Mouse (Mus musculus) midbrain, embryonic 15.5 days (tissue): ENCODE measurements around the gene Brdt. TPM values are rescaled to one million over a fixed set of nuclear protein-coding genes. Genes with fewer than 3 reads are reported as not detected.

Source experiments
- ATAC-seq: fragments of 200-750 bp; cut with Nextera tagmentation; replicated peaks from 2 replicates; pipeline ENCODE4 v1.8.0; 2017; ENCODE audit warnings: moderate TSS enrichment
- H3K27ac ChIP-seq: fragments of 300-500 bp; sonication (generic); 2 replicates; pipeline ENCODE4 v1.5.1; 2015; ENCODE audit warnings: mild to moderate bottlenecking, inconsistent platforms
- H3K27me3 ChIP-seq: fragments of 300-500 bp; sonication (generic); replicated peaks from 2 replicates; pipeline ENCODE4 v1.6.1; 2015; ENCODE audit warnings: inconsistent platforms
- H3K36me3 ChIP-seq: fragments of 300-500 bp; sonication (generic); replicated peaks from 2 replicates; pipeline ENCODE4 v1.6.1; 2015; ENCODE audit warnings: inconsistent platforms
- H3K4me1 ChIP-seq: fragments of 300-500 bp; sonication (generic); 2 replicates; pipeline ENCODE4 v1.6.1; 2015; ENCODE audit warnings: inconsistent platforms
- H3K4me2 ChIP-seq: fragments of 300-500 bp; sonication (generic); 2 replicates; pipeline ENCODE4 v1.6.1; 2015; ENCODE audit warnings: inconsistent platforms, mild to moderate bottlenecking, moderate library complexity
- H3K4me3 ChIP-seq: fragments of 300-500 bp; sonication (generic); 2 replicates; pipeline ENCODE4 v1.5.1; 2015; ENCODE audit warnings: mild to moderate bottlenecking, inconsistent platforms
- H3K9ac ChIP-seq: fragments of 300-500 bp; sonication (generic); 2 replicates; pipeline ENCODE4 v1.6.1; 2015; ENCODE audit warnings: mild to moderate bottlenecking, inconsistent platforms
- H3K9me3 ChIP-seq: fragments of 300-500 bp; sonication (generic); 2 replicates; pipeline ENCODE4 v1.6.1; 2016; ENCODE audit warnings: inconsistent platforms
- WGBS: fragments of 180-500 bp; shearing (Covaris S2); methylation state at CpG from one replicate; pipeline ENCODE4 v1.1.7; 2015; ENCODE audit warnings: mixed read lengths; 5-methylcytosine and 5-hydroxymethylcytosine counted together
- polyA plus RNA-seq: library from polyadenylated mRNA; unstranded; fragments of >200 nt; fragmentation: Nextera tagmentation; extraction: Ambion mirVana; gene quantifications from 2 replicates; pipeline ENCODE4 v1.2.1, GENCODE M21; 2015

The Brdt gene
- polyA plus RNA-seq, 1 experiment from 2014 or later = 2.3 TPM

DNA sequence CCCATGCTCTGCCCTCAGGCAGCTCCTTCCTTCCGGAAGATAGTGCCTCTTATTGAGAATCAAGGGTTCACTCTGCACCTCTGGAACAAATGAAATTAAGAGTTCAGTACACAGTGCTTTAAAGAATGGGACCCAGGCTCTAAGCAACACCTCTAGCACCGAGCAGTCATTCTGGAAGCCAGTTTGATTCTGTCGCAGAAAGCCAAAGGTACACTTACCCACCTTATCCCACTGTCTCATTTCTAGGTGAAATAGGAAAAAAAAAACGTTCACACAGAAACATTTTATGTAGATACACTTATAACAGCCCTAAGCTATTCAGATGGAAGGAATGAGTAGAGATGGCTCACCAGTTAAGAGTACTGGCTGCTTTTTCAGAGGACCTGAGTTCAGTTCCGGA, 71.5 kb downstream of the Brdt start, which contains the start of gene Ephx4:
Ephx4 (plus strand) TSS at position 301 of the 400 bp plus-strand sequence.
- peak within 1 kb of the TSS; percentile 61 for H3K4me3 ChIP-seq
- WGBS = 23% methylated on average over 5 of the region's 5 CpGs
- no peak within 1 kb of the TSS for H3K27ac ChIP-seq
- H3K4me2 ChIP-seq = peak within 1 kb of the TSS; percentile 93
- no peaks in the 10 kb centered on the region for H3K9me3 ChIP-seq
- no peaks in the 10 kb centered on the region for H3K36me3 ChIP-seq
- H3K27me3 ChIP-seq = peaks cover 27% of the 10 kb centered on the region
- H3K4me1 ChIP-seq = peaks cover 10% of the 10 kb centered on the region; the same call in 1 of the 2 replicates
- peak within 1 kb of the TSS; percentile 54 for H3K9ac ChIP-seq
- no peak for ATAC-seq

DNA sequence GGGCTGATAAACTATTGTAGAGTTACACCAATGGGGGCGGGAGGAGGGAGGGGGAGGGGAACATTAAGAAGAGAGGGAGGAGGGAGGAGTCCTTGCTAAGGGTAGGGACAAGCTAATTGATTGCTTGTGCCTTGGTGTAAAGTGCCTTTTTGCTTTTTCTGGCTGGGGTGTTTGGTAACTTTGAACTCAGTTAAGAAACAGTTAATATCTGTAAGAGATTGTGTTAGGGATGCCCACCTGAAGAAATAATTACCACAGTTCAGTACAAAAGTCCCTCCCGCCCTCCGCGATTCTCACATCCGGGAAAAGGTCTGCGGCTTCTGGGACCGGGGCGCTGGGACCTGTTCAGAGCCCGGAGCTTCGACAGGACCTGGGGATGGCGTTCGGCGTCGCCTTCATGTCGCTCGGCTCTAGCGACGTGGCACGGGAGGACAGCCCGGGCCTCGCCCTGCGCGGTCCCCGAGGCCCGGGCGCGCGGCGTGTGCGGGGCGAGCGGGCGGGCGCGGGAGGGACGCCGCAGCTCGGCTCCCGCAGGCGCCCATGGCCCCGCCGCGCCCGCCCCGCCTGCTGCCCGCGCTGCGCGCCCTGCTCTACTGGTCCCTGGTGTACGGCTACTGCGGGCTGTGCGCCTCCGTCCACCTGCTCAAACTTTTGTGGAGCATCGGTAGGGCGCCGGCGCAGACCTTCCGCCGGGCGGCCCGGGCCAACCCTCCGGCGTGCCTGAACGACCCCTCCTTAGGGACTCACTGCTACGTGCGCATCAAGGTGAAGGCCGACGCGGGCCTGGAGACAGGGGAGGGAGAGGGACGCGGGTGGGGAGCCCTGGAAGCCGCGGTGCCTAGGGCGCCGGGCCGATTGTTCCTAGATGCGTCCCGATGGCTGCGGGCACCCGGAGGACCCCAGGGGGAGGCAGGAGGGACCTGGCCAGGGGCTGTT, 72.3 kb downstream of the Brdt start:
- ATAC-seq = peak; percentile 90
- H3K9me3 ChIP-seq = no peaks in the 10 kb centered on the region
- H3K27me3 ChIP-seq = peaks cover 27% of the 10 kb centered on the region
- under 1% methylated on average over 80 of the region's 80 CpGs for WGBS
- no peaks in the 10 kb centered on the region for H3K36me3 ChIP-seq
- no peak overlapping the region for H3K27ac ChIP-seq
- H3K9ac ChIP-seq = peak overlapping the region; percentile 54
- H3K4me3 ChIP-seq = peak overlapping the region; percentile 61
- peak overlapping the region; percentile 93 for H3K4me2 ChIP-seq
- H3K4me1 ChIP-seq = peaks cover 10% of the 10 kb centered on the region; the same call in 1 of the 2 replicates

- H3K4me3 ChIP-seq = peak overlapping the region; percentile 61
- H3K4me2 ChIP-seq = peak overlapping the region; percentile 93
- H3K27me3 ChIP-seq = peaks cover 27% of the 10 kb centered on the region
- H3K9me3 ChIP-seq = no peaks in the 10 kb centered on the region
- peak overlapping the region; percentile 54 for H3K9ac ChIP-seq
- no peak for ATAC-seq
- WGBS = 20% methylated on average over 12 of the region's 12 CpGs
- H3K4me1 ChIP-seq = peaks cover 10% of the 10 kb centered on the region; the same call in 1 of the 2 replicates
- H3K27ac ChIP-seq = no peak overlapping the region
- no peaks in the 10 kb centered on the region for H3K36me3 ChIP-seq
Observed at GRCm38 (mm10) chr5:107403947-107404684, 73.2 kb downstream of the Brdt start.

DNA sequence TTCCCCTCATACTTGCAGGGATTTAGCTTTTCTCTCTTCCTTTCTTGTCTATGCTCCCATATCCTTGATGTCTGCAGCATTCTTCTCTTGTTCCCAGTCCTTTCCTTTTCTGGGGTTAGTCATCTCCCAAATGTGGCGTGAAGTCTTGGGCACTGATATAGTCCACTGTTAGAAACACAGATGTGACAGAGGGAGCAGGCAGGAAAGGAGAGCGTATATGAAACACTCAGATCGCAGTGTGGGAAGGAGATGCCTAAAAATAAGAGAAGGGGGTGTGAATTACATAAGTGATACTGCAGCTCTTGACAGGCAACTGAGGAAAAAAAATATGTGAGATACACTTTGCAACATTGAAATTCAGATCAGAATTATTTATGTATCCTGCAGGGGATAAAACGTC, 74.4 kb downstream of the Brdt start:
- 83% methylated on average over 4 of the region's 4 CpGs for WGBS

GRCm38 (mm10) chr5:107410305-107410704, 79.3 kb downstream of the Brdt start:
- ATAC-seq = no peak
- WGBS = 89% methylated on average over 1 of the region's 1 CpGs
- Histone ChIP-seq H3K4me1 (no peaks in the 10 kb centered on the region), H3K4me3 (no peak overlapping the region), H3K36me3 (no peaks in the 10 kb centered on the region), H3K9me3 (no peaks in the 10 kb centered on the region), H3K9ac (no peak overlapping the region), H3K4me2 (no peak overlapping the region), H3K27ac (no peak overlapping the region), H3K27me3 (peaks cover 2% of the 10 kb centered on the region; the same call in 1 of the 2 replicates)

More for the DNA sequence above, 74.4 kb downstream of the Brdt start:
- peaks cover 10% of the 10 kb centered on the region; the same call in 1 of the 2 replicates for H3K4me1 ChIP-seq
- H3K9me3 ChIP-seq = no peaks in the 10 kb centered on the region
- no peak overlapping the region for H3K4me2 ChIP-seq
- H3K36me3 ChIP-seq = no peaks in the 10 kb centered on the region
- peaks cover 27% of the 10 kb centered on the region for H3K27me3 ChIP-seq
- H3K9ac ChIP-seq = no peak overlapping the region
- H3K27ac ChIP-seq = no peak overlapping the region
- no peak for ATAC-seq
- no peak overlapping the region for H3K4me3 ChIP-seq

DNA sequence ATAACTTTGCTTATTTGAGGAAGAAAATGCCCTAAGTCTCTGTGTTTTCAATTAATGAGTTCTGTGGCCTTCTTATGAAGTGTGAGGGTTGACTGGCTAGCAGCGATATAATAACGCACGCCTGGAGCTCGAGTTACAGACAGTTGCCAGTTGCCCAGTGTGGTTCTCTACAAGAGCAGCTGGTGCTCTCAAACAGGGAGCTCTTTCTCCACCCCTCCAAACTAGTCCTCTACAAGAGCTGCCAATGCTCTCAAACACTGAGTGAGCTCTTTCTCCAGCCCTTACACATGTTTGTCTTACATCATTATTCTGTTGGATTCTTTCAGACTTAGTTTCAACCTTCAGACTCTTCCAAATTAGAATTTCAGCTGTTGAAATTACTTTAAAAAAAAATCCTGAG, 80.4 kb downstream of the Brdt start:
- Histone ChIP-seq H3K4me2 (no peak overlapping the region), H3K27ac (no peak overlapping the region), H3K9ac (no peak overlapping the region), H3K9me3 (no peaks in the 10 kb centered on the region), H3K36me3 (no peaks in the 10 kb centered on the region), H3K27me3 (no peaks in the 10 kb centered on the region), H3K4me1 (no peaks in the 10 kb centered on the region), H3K4me3 (no peak overlapping the region)
- 67% methylated on average over 4 of the region's 4 CpGs for whole genome bisulfite sequencing
- ATAC-seq = no peak

DNA sequence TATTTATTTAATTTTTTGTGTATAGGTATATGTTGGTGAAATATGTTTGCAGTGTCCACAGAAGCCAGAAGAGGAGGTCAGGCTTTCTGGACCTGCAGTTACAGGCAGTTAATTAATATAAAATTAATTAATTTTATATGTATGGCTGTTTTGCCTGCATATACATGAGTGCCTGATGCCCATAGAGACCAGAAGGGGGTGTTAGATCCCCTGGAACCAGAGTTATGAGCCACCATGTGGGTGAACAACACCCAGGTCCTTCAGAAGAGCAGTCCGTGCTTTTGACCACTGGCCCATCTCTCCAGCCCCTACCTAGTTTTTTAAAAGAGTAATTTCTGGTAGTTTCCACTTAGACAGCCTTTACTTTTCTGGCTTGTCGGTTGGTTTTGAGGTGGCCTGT, 81.3 kb downstream of the Brdt start:
- Histone ChIP-seq H3K4me3 (no peak overlapping the region), H3K9me3 (no peaks in the 10 kb centered on the region), H3K9ac (no peak overlapping the region), H3K4me2 (no peak overlapping the region), H3K27me3 (no peaks in the 10 kb centered on the region), H3K4me1 (no peaks in the 10 kb centered on the region), H3K36me3 (no peaks in the 10 kb centered on the region), H3K27ac (no peak overlapping the region)
- WGBS = 88% methylated on average over 2 of the region's 2 CpGs
- ATAC-seq = no peak

DNA sequence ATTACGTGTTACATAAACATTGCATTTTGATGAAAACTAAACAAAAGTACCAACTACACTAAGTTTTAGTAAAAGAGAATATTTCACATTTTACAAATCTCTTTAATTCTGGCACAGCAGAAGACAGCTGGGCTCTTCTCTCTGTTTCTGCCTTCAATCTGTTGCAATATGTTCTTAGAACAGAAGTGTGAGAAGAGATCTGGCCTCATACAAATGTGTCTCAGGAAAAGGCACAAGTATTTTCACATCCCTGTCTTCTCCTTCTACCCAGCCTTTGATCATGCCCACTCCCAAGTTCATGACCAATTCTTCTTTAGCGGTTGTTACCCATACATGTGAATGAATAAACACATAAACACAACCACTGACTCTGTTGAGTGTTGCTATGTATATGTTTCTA, 84.1 kb downstream of the Brdt start:
- WGBS = 85% methylated on average over 2 of the region's 2 CpGs
- Histone ChIP-seq H3K9ac (no peak overlapping the region), H3K36me3 (no peaks in the 10 kb centered on the region), H3K4me1 (no peaks in the 10 kb centered on the region), H3K4me3 (no peak overlapping the region), H3K4me2 (no peak overlapping the region), H3K9me3 (no peaks in the 10 kb centered on the region), H3K27me3 (no peaks in the 10 kb centered on the region), H3K27ac (no peak overlapping the region)
- no peak for ATAC-seq

DNA sequence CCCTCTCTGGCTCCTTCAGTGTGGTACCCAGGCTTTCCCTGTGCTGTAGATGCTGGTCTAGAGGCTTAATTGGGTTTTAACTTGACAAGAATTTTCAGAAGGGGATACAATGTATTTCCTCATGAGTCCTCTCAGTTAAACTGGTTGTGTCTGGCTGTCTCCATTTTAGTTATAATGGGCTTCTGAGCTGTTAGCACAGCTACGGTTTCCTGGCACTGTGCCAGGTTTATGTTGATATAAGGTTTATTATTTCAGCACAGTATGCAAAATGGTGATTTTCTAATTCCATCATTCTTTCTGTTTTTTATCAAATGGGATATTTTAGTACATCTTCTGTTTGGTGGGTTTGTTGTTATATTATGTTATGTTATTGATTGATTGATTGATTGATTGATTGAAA, 90.7 kb downstream of the Brdt start:
- Histone ChIP-seq H3K27ac (no peak overlapping the region), H3K4me1 (no peaks in the 10 kb centered on the region), H3K36me3 (no peaks in the 10 kb centered on the region), H3K9ac (no peak overlapping the region), H3K9me3 (no peaks in the 10 kb centered on the region), H3K4me2 (no peak overlapping the region), H3K4me3 (no peak overlapping the region), H3K27me3 (no peaks in the 10 kb centered on the region)
- ATAC-seq = no peak
- WGBS = 61% methylated on average over 1 of the region's 1 CpGs

- H3K27ac ChIP-seq = no peak within 1 kb of the TSS
- H3K9me3 ChIP-seq = no peaks in the 10 kb centered on the region
- no peak within 1 kb of the TSS for H3K4me2 ChIP-seq
- H3K4me1 ChIP-seq = no peaks in the 10 kb centered on the region
- H3K36me3 ChIP-seq = no peaks in the 10 kb centered on the region
- ATAC-seq = no peak
- H3K4me3 ChIP-seq = no peak within 1 kb of the TSS
- no peaks in the 10 kb centered on the region for H3K27me3 ChIP-seq
- H3K9ac ChIP-seq = no peak within 1 kb of the TSS
- 77% methylated on average over 3 of the region's 3 CpGs for WGBS
Observed at GRCm38 (mm10) chr5:107431249-107431648, 100.3 kb downstream of the Brdt start, which contains the start of gene Lpcat2b. Gene Lpcat2b, plus strand, starts transcription at chr5:107431549.

DNA sequence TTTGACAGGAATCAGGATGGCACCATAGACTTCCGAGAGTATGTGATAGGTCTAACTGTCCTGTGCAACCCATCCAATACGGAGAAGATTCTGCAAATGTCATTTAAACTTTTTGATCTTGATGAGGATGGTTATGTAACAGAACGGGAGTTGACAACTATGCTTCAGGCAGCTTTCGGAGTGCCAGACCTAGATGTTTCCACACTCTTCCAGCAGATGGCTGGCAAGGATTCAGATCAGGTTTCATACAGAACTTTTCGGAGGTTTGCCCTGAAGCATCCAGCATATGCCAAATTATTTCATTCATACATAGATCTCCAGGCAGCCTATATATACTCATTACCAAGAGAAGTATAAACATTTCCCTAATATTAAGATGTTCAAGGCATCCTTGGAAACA, 103.0 kb downstream of the Brdt start:
- H3K9me3 ChIP-seq = no peaks in the 10 kb centered on the region
- no peak overlapping the region for H3K9ac ChIP-seq
- H3K4me2 ChIP-seq = no peak overlapping the region
- no peaks in the 10 kb centered on the region for H3K27me3 ChIP-seq
- peaks cover 11% of the 10 kb centered on the region for H3K4me1 ChIP-seq
- 86% methylated on average over 5 of the region's 5 CpGs for WGBS
- no peak overlapping the region for H3K4me3 ChIP-seq
- no peak for ATAC-seq
- H3K27ac ChIP-seq = no peak overlapping the region
- no peaks in the 10 kb centered on the region for H3K36me3 ChIP-seq

GRCm38 (mm10) chr5:107436185-107436584, 105.2 kb downstream of the Brdt start:
- WGBS = 90% methylated on average over 6 of the region's 6 CpGs
- no peaks in the 10 kb centered on the region for H3K36me3 ChIP-seq
- ATAC-seq = no peak
- no peak overlapping the region for H3K4me2 ChIP-seq
- no peak overlapping the region for H3K4me3 ChIP-seq
- H3K27me3 ChIP-seq = no peaks in the 10 kb centered on the region
- no peak overlapping the region for H3K9ac ChIP-seq
- H3K4me1 ChIP-seq = peaks cover 13% of the 10 kb centered on the region
- no peaks in the 10 kb centered on the region for H3K9me3 ChIP-seq
- no peak overlapping the region for H3K27ac ChIP-seq
